Mouse (Mus musculus): ENCODE results near the gene Trf.

DNA sequence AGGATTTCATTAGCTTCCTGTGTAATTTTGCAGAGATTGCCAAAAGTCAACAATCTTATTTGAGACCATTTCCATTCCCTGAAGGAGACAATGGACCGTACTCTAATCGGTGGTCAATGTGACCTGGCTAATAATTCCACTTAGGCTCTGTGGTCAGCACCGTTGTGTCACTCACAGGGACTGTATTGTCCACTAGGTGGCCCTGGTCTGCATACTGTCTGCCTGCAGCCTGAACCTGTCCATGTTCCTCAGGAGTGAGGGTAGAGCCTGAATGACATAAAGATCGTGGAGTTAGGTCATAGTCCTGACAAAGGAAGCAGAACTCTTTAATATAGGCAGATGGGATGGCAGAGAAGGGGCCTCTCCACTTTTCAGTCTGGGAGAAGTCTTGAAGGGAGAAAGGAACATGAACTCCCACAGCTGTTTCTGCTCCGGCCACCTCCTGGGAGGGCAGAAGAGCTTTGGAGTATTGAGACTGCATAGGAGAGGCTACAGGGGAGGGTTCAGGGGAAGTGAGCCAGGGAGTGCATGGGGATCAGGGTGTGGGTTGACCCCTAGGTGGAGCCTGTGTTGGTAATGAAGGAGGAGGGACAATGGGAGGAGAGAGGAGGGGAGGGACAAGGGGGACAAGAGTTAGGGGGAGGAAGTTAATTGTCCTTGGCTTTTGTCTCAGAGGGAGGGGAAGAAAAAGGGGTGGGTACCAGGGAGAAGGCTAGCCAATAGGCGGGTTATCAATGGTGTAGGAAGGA lies 55.3 kb downstream of the Trf start:
- TF ChIP-seq CTCF (IDR thresholded peaks at IDR 0.05; ENCODE audit: control insufficient read depth, insufficient read depth, insufficient read length) (peak; percentile 24), MYOG (IDR thresholded peaks at IDR 0.05; ENCODE audit: control insufficient read depth, extremely low read depth, insufficient read length) (no peak), MYOD1 (IDR thresholded peaks at IDR 0.05; ENCODE audit: control insufficient read depth, insufficient read length, low read depth) (no peak), FOSL1 (IDR thresholded peaks at IDR 0.05; ENCODE audit: insufficient read depth, low read length, poor library complexity, severe bottlenecking) (no peak), MAX (IDR thresholded peaks at IDR 0.05) (no peak)

Measured in C2C12 (cell line).